Mouse (Mus musculus) kidney, postnatal 25 days (tissue): ENCODE measurements around the gene Galnt17.
A peak's percentile ranks its signal among the peaks of the same experiment; 100 is the strongest.

Experiments
- DNase-seq, 2 experiments: peaks; one replicate each; pipeline ENCODE4 v3.0.0; 2021; ENCODE audit warnings: mixed read lengths in 2 of 2

The Galnt17 gene

GRCm38 (mm10) chr5:130914606-130915005, 393.7 kb downstream of the Galnt17 start:
- no peak for DNase-seq

GRCm38 (mm10) chr5:130911551-130911950, 396.7 kb downstream of the Galnt17 start:
- DNase-seq, result no peak

GRCm38 (mm10) chr5:130901736-130902135, 406.6 kb downstream of the Galnt17 start:
- no peak for DNase-seq

- DNase-seq, result no peak
These were observed 412.3 kb downstream of the Galnt17 start for GRCm38 (mm10) chr5:130895991-130896390.

GRCm38 (mm10) chr5:130891735-130892134, 416.6 kb downstream of the Galnt17 start:
- no peak for DNase-seq

- no peak for DNase-seq
These were observed 428.0 kb downstream of the Galnt17 start for GRCm38 (mm10) chr5:130880331-130880730.

GRCm38 (mm10) chr5:130875391-130875790, 432.9 kb downstream of the Galnt17 start:
- DNase-seq, result no peak

GRCm38 (mm10) chr5:130871086-130871485, 437.2 kb downstream of the Galnt17 start:
- DNase-seq, result no peak

- peak in 1 of 2 experiments; percentile 20 for DNase-seq
These were observed 438.4 kb downstream of the Galnt17 start for GRCm38 (mm10) chr5:130869869-130870268.

GRCm38 (mm10) chr5:130862302-130862701, 446.0 kb downstream of the Galnt17 start:
- peak in 1 of 2 experiments; percentile 45 for DNase-seq

- peak in 1 of 2 experiments; percentile 6 for DNase-seq
These were observed 448.6 kb downstream of the Galnt17 start for GRCm38 (mm10) chr5:130859736-130860135.

- no peak for DNase-seq
These were observed 449.6 kb downstream of the Galnt17 start for GRCm38 (mm10) chr5:130858706-130859105.

- peak in 1 of 2 experiments; percentile 62 for DNase-seq
These were observed 450.1 kb downstream of the Galnt17 start for GRCm38 (mm10) chr5:130858148-130858547.

GRCm38 (mm10) chr5:130854430-130854829, 453.9 kb downstream of the Galnt17 start:
- no peak for DNase-seq

GRCm38 (mm10) chr5:130853371-130853770, 454.9 kb downstream of the Galnt17 start:
- DNase-seq, result peak; percentile 85 to 91

GRCm38 (mm10) chr5:130852182-130852581, 456.1 kb downstream of the Galnt17 start:
- DNase-seq, result no peak

GRCm38 (mm10) chr5:130849610-130850009, 458.7 kb downstream of the Galnt17 start:
- DNase-seq, result no peak

- no peak for DNase-seq
These were observed 459.7 kb downstream of the Galnt17 start for GRCm38 (mm10) chr5:130848562-130848961.

GRCm38 (mm10) chr5:130825797-130826196, 482.5 kb downstream of the Galnt17 start:
- no peak for DNase-seq
